Mouse (Mus musculus) left cerebral cortex, postnatal 14 days (tissue): Measurements from ENCODE around the gene Teddm1b. TPM values are rescaled to one million over a fixed set of nuclear protein-coding genes. Genes with fewer than 3 reads are reported as not detected.

Experiments
- microRNA-seq, 2 experiments: library from miRNA; unstranded; fragments of <30 nt; microRNA quantifications; one replicate each; pipeline ENCODE4 v1.2.0; 2022
- total RNA-seq, 2 experiments: library from RNA; stranded (reverse); gene quantifications; 2 replicates each; pipeline ENCODE4 v1.2.3; 2021

The Teddm1b gene
- total RNA-seq, 2 experiments from 2014 or later, result not detected

Small RNAs within 50 kb of the gene (microRNA-seq; reads per million reads assigned to microRNA genes)
- 24.8 to 24.9 reads per million in 2 experiments for gene Mir8114

Other genes starting within 250 kb of the Teddm1b start
- 10 to 100 TPM; 37.6 to 39.6 TPM for gene Rgs8, start 221.3 kb upstream of the Teddm1b start, total RNA-seq
- 1 to 10 TPM; 6.6 to 6.8 TPM for gene Rgs16, start 134.0 kb upstream of the Teddm1b start, total RNA-seq
- gene Rnasel, start 124.9 kb upstream of the Teddm1b start, total RNA-seq, result 1 to 10 TPM; 7.6 to 8.3 TPM
- gene Rgsl1, start 30.2 kb upstream of the Teddm1b start, total RNA-seq, result 1 to 10 TPM in 1 of 2 experiments, under 1 TPM in 1; 0.92 to 1.2 TPM
- gene Teddm1a, start 17.4 kb downstream of the Teddm1b start, total RNA-seq, result not detected
- gene Glul, start 25.6 kb downstream of the Teddm1b start, total RNA-seq, result 1,000 to 10,000 TPM; 1,316 to 1,477 TPM
- gene Teddm2, start 25.9 kb downstream of the Teddm1b start, total RNA-seq, result 1 to 10 TPM; 3.3 to 3.4 TPM